Mouse (Mus musculus) embryo, embryonic 11.5 days (tissue): Measurements from ENCODE around the gene Prkch.

Experiments
- DNase-seq: peaks from one replicate; pipeline ENCODE4 v3.0.0-alpha.2; 2012; ENCODE audit warnings: low read depth, low spot score

The Prkch gene

DNA sequence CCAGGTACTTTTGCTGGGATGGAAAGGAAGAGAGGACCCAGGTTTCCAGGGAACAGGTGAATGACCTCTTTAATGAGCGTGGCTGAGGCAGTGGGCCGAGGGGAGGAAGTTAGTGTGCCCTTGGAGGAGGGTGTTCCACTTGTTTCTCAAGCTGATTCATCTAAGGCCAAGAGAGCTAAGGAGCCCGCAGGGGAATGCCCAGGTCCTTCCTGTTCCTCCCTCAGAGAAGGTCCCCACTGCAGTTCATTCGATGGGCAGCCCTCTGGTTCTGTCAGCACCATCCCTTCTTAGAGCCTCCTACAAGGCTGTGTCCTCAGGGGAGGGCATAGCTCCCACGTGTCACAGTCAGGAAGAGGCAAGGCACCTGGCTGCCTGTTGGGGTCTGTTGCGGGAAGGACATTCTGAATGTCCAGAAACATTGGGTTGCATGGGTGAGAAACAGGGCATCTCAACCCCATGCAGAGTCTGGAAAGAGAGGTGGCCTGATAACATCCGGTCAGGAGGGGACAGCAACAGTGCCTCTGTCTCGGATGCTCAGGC is 26.3 kb downstream of the Prkch start:
- no peak for DNase-seq

DNA sequence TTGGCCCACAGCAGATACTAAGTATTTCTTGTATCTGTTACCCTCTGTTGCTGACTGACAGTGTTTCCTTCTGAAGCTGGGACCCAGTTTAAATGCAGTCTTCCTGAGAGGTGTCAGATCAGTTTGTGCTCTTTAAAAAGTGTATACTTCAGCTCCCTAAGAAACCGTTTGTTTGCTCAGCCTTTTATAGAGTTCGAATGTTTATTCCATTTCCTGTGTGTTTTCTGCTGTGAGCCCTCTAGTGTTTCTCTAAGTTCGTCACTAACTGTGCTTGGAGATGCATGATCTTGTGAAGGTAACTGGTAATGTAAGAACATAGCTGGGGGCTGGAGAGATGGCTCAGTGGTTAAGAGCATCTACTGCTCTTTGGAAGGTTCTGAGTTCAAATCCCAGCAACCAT is 27.1 kb downstream of the Prkch start:
- DNase-seq, result no peak

DNA sequence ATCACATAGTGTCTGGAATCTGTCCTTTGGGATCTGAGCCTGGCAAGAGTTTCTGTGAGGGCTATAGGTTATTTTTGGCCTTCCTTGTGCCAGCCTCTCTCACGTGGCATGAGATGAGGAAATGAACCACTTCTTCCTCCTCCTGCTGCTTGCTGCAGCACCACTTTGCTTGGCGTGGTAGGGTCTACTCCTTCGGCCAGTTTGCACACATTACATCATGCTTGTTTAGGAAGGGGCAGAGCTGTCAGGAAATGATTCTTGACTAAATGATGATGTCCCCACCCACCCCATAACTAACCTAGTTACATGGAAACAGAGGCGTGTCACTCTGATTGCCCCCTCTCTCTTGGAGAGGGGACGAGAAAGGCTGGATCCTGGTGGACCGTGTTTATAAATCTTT is 28.6 kb downstream of the Prkch start:
- DNase-seq, result no peak

DNA sequence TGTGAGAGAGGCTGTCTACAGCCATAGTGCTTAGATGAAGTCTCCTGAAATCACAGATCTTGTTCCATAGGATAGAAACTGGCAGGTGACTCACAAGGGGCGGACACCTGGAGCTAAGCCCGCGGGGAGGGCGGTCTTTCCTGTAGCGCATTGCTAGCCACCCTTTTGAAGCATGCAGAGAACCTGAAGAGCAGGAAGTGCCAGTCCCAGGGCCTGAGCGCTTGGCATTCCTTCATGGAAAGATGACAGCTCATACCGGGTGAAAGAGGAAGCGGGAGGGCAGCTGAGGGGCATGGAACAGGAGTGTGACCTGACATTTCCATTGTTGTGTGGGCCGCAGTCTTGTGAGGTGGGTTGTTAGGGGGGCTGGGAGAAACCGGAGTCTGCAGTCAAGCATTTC is 33.1 kb downstream of the Prkch start:
- no peak for DNase-seq

DNA sequence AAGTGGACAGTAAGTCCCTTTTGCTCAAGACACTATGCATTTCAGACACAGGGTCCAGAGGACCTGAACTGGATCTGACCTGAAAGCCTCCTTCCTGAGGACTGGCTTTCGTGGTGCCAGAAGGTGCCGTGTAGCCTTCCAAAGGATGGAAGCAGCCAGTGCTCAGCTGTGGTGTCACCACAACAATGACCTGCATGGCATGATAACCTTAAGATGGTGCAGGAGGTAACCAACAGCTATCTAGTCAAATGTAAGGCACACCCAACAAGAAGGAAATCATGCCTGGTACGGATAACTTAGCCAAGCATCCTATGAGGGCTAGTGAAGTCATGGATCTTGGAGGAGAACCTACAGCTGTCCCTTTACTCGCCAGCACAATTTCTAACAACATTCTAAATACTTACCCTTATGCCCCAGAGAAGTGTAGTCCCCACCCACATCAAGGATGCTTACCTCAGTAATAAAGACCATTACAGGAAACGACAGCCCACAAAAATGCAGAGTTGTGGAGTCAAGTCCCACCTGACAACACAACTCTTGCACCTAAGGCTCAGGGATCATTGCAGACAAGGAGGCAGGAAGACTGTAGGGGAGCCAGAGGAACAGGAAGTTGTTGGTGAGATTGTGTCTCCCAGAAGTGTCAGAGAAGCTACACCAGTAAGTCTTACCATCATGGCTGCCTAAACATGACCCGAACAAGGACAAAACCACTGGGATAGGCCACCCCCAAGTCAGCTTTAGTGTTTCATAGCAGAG is 40.9 kb downstream of the Prkch start:
- DNase-seq, result no peak

DNA sequence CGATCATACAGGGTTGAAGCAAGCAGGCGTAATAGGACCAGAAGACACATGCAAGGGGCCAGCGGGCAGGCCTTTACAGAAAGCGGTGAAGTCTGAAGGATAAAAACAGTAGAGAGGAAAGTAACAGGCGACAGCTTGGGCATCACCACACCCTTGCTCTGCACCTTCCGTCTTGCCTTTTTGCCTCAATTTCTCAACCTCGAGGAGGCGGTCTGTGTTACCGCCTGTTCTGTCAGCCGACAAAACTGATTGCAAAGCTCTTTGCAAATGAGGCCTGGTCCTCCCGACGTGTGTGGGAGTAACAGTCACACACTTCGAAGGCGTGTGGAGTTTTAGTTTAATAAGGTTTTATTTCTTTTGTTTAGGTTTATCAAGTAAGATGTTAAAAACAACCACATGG is 43.3 kb downstream of the Prkch start:
- no peak for DNase-seq

DNA sequence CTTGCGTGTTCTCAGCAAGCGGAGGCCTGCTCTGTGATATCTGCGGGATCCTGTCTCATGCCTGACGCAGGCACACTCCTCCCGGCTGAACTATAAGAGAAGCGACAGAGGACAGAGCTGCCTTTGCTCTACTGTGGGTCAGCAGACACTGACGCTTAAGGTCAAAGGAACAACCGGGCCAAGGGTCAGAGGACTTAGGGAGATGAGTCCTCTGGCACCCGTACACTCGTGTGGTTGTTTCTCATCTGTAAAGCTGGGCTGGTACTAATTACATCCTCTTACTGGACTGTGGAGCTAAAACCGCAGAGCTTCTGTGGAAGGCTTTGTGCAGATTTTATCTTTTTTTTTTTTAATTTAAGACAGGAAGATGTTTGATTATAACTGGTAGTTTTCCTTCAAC is 46.0 kb downstream of the Prkch start:
- DNase-seq, result no peak

DNA sequence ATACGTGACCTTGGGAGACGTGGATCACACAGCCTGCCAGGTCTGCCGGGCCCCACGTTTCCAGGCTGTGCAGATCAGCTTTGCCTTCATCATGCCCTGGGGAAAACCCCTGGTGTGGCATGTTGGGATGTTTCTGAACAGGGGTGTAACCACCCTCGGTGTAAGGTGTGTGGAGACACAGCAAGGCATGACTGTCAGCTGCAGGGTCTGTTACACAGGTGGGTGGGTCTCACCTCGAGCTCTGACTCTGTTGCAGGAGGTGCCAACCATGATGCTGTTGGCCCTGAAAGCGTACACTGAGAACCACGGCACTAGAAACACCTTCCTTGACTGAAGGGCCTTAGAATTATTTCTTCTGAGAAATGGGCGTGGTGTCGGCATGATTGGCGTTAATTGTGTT is 46.6 kb downstream of the Prkch start:
- no peak for DNase-seq

DNA sequence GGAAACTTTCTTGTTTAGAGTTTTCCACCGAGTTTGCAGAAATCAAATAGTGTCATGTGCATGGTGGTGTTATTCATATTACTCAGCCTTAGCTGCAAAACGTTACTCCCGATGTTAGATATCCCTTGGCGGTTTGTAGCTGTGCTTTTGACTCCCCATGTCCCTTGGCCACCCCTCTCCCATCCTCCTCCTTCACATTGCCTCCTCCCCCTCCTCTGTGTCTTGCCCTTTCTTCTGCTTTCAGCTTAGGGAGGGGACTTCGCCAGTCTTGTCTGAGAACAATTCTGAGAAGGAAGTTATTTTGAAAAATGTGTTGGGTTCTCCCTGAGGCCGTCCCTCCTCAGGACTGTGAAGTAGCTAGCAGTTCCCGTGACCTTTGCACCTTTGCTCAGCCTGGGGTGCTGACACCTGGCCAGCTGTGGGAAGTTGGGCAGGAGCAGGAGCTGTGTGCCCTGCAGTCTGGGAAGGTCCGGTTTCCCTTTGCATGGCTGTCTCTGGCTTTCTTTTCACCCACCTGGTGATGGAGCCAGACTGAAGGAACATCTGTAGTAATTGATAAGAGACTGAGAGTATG is 48.2 kb downstream of the Prkch start:
- DNase-seq, result no peak

DNA sequence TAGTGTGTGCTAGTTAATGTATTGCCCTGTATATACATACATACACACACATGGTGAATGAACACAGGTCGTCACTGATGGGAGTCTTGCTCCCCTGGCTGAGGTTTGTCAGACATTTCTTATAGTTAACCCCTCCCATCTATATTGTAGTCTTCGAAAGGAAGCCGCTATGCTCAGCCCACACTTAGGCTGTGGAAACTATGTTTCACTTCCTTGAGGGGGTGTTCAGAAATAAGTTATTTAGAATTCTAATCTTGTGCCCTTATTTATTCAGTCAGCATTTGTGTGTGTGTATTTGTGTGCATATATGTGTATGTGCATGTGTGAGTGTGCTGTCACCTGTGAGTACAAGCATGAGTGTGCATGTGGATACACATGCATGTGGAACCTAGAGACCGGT is 49.1 kb downstream of the Prkch start:
- DNase-seq, result no peak

DNA sequence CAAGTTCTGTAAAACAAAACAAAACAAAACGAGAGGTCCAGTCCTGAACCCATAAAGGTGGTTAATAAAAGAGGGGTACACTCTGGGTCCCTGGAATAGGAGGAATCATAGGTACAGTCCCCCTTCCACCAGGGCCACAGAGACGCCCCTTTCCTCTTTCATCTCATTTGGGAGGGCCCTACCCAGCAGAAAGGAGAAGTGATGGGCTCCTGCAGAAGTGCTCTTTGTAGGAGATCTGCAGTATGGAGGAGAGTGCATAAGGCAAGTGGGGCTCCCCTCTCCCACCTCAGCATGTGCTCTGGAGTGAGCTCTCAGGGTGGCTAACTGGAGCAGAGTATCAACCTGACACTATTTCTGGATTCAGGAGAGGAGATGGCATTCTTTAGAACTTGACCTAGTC is 55.0 kb downstream of the Prkch start:
- no peak for DNase-seq

DNA sequence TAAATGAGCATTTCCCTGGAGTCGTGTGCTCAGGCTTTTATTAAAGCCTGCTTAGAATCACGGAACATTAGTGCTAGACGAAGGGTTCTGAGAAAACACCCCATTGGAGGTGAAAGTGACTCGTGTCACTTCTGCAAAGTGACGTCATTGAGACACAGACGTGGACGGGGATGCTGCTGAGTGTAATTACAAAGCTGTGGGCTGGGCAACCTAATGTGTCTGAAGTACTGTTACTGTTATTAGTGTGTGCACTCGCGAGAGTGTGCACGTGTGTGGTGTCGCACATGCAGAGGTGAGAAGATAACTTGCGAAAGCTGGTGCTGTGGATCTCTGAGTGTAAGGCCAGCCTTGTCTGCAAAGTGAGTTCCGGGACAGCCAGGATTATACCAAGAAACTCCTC is 56.6 kb downstream of the Prkch start:
- no peak for DNase-seq

DNA sequence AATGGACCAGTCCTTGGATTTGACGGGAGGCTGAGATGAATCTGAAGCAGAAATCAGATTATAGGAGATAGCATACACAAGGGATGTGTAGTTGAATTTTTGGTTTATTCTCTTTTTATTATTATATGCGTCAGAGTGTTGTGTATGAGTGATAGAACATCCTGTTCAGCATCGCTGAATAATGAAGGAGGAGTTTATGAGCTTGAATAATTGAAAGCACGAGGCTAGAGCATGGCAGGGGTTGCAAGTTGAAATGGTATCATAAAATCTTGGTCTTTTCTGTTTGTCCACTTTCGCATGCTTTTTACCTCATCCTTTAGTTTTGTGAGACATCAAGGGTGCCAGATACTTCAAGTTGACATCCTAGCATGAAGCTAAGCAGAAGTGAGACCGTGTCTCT is 60.6 kb downstream of the Prkch start:
- no peak for DNase-seq

DNA sequence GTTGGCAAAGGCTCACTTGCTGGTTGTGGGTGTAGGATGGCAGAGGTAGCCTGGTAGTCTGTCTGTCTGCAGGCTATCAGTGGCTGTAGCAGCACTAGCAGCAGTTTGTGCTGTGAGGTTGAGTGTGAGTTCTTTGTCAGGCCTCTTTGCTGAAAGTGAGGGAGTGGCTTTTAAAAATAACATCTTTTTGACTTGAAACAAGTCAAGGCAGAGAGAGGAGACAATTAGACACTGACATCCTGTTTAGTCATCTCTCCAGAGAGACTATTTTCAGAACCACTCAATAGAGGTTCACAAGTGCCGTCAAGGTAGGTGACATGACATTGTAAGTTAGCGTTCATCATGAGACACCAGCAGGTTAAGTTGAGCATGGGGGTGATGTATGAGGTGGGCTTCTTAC is 63.1 kb downstream of the Prkch start:
- no peak for DNase-seq

DNA sequence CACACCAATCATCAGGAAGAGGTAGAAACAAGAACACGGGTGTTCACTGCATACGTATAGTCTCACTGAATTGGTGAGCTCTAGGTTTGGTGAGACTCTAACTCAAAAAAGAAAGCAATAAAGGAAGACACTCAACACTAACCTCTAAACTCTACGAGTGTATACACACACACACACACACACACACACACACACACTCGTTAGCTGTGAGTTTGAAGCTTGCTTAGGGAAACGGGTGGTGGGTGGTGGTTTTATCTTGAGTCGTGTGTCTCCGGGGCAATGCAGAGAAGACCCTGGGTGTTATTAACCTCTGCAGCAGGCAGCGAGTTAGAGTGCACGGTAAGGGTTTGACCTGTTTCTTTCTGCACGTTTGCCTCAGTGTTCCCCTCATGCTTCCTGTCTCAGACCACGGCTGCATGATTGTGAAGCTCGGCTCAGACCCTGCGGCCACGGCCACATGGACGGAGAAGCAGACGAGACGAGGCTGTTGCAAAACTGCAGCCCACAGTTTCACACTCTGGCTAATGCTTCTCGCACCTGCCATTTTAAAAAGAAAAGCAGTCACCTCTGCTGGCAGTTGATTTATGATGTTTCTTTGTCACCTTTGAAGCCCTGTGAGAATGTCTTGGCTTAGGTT is 72.1 kb downstream of the Prkch start:
- DNase-seq, result no peak

DNA sequence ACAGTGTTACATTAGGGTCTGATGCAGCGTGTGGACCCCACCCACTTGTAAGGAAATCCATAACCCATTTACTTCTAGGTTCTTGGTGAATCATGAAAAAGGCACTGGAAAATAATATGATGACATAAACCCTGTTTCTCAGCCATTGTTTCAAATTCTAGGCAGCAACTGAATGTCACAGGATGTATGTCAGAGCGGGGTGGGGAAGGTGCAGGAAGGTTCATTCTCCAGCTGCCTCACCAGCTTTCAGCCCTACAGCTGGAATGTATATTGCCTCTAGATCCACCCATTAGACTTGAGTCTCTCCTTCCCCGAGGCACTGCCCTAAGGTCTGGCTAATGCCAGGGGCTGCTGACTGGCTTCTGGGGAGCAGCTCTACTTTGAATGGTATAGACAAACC is 78.8 kb downstream of the Prkch start:
- DNase-seq, result no peak

DNA sequence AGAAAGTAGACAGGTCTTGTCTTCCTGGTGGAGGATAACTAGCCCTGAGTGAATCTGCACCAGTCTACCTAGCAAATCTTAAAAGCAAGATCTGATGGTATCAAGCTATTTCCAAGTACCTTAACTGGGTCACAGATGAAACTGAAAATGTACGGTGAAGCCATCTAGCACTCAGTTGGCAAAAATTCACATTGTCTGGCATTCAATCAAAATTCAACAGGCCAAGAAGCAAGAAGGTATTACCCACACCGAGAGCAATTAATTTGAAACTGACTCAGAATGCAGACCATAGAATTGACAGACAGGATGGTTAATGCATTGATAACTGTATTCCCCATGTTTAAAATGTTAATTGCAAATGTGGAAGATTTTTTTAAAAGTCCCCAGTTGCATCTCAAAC is 82.1 kb downstream of the Prkch start:
- DNase-seq, result no peak

DNA sequence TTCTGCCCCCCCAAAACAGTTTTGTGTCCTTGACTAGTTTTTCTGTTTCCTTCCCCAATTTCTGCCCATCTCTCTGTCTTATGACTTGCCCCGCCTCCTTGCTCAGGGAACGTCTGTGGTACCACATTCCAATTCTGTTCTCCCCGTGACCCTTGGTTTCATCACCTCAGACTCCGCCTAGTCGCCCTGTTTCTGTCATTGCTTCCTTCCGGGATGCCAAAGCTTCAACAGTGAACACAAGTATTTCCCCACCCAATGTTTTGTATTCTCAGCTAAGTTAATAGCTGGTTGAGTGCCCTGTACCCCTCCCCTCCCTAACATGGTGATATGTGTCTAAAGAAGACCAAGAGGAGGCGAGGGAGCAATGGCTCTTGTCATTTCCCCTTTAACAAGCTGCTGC is 83.0 kb downstream of the Prkch start:
- DNase-seq, result no peak

DNA sequence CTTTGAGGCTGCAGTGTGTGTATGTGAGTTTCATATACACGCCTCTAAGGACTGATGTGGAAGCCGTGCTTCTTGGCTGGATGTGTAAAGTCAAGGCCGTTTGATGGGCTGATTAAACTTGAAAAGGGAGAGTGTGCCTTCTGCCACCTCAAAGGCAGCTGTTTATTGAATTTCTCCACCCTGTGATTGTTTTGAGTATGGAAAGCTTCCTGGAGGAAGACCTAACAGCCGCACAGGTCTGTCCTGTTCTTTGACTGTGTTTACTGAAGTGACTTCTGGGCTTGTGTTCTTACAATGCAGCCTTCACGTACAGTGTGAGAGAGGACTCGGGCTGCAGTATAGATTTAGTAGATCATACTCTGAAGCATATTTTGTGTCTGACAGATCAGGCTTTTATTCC is 86.1 kb downstream of the Prkch start:
- DNase-seq, result no peak

DNA sequence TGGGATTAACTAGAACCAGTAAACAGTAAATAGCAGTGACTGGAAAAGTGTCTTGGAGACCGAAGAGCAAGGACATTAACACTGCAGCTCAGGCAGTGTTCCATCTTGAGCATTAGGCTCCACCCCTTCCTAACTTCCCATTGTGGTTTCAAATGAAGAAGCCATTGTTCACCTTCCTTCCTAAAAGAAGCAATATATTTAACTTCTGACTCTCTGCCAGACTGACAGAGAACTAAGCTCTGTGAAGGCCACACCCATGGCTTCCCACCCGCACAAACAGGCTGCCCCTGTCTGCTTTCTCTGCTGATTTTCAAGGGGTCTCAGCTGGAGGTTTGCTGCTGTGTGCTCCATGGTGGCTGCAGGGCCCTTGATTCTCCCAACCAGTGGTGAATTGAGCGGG is 86.9 kb downstream of the Prkch start:
- DNase-seq, result no peak

DNA sequence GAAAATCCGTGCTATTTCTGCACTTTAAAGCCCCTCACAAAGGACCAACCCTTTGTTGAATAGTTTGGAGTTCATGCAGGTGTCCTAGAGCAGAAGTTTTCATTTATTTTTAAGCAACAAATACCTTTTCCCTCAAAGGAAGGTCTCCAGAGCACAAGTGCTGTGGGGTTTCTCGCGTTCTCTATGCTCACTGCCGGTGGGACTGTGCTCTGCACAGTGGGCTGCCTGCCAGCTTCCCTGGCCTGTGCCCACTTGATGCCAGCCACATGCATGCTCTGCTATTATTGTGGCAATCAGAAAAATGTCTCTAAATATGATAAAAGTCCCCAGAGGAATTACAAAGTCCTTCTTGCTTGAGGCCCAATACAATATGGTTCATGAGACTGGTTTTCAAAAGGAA is 87.4 kb downstream of the Prkch start:
- no peak for DNase-seq

DNA sequence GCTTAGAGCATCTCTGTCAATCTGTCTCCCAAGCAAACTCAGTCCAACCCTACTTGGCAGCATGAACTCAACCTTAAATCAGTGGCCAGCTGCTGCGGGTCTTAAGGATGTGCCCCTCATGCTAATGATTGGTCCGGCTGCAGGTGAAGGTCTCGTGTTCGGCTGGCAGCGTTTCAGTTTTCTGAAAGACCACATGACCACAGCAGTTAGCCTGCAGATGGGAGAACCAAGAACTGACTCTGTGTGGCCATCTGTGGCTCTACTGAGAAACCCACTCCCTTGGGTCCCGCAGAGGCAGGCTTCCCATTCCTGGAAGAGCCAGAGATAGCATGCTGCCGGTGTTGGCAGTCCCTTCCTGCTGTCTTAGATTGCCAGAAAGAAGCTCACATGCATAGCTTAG is 89.2 kb downstream of the Prkch start:
- no peak for DNase-seq

DNA sequence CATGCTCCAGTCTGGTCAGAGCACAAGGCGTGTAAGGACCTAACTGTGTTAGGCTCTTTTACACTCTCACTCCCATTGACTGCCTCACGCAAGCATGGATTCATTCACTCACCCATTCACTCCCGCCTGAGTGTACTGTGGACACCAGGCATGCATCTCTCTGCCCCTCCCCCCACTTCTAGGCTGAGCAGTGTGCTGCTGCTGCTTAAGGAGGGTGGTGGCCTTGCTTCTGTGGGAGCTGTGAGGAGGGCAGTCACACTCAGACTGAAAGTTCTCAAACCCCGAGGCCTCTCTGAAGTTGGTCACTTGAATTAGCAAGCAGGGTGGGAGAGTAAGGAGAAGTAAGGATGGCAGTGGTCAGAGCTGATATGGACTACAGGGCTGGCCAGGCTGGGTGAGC is 90.6 kb downstream of the Prkch start:
- no peak for DNase-seq
